Mouse (Mus musculus) embryonic facial prominence, embryonic 13.5 days (tissue): ENCODE data around the gene Nprl3. TPM values are rescaled to one million over a fixed set of nuclear protein-coding genes. Genes with fewer than 3 reads are reported as not detected.
A peak's percentile ranks its signal among the peaks of the same experiment; 100 is the strongest.

ENCODE experiments used
- ATAC-seq: fragments of 200-750 bp; cut with Nextera tagmentation; 2 replicates; pipeline ENCODE4 v1.8.0; 2017; ENCODE audit warnings: low read depth; ENCODE audit not compliant: insufficient number of reproducible peaks, insufficient read depth, low FRiP score, low TSS enrichment
- H3K27ac ChIP-seq: fragments of 300-500 bp; sonication (generic); 2 replicates; pipeline ENCODE4 v1.5.1; 2015; ENCODE audit warnings: moderate library complexity, mild to moderate bottlenecking, inconsistent platforms
- H3K27me3 ChIP-seq: fragments of 300-500 bp; sonication (generic); 2 replicates; pipeline ENCODE4 v1.6.1; 2015; ENCODE audit warnings: mild to moderate bottlenecking, inconsistent platforms
- H3K36me3 ChIP-seq: fragments of 300-500 bp; sonication (generic); 2 replicates; pipeline ENCODE4 v1.6.1; 2015; ENCODE audit warnings: mild to moderate bottlenecking, inconsistent platforms
- H3K4me1 ChIP-seq: fragments of 300-500 bp; sonication (generic); 2 replicates; pipeline ENCODE4 v1.6.1; 2015; ENCODE audit warnings: inconsistent platforms
- H3K4me2 ChIP-seq: fragments of 300-500 bp; sonication (generic); 2 replicates; pipeline ENCODE4 v1.6.1; 2015; ENCODE audit warnings: moderate library complexity, mild to moderate bottlenecking, inconsistent platforms
- H3K4me3 ChIP-seq: fragments of 300-500 bp; sonication (generic); 2 replicates; pipeline ENCODE4 v1.5.1; 2015; ENCODE audit warnings: mild to moderate bottlenecking, inconsistent platforms
- H3K9ac ChIP-seq: fragments of 300-500 bp; sonication (generic); 2 replicates; pipeline ENCODE4 v1.6.1; 2015; ENCODE audit warnings: mild to moderate bottlenecking, inconsistent platforms
- H3K9me3 ChIP-seq: fragments of 300-500 bp; sonication (generic); 2 replicates; pipeline ENCODE4 v1.6.1; 2016; ENCODE audit warnings: inconsistent platforms
- WGBS: fragments of 180-500 bp; shearing (Covaris S2); methylation state at CpG from one replicate; pipeline ENCODE4 v1.1.7; 2015; ENCODE audit warnings: mixed read lengths; 5-methylcytosine and 5-hydroxymethylcytosine counted together
- polyA plus RNA-seq: library from polyadenylated mRNA; unstranded; fragments of >200 nt; fragmentation: Nextera tagmentation; extraction: Ambion mirVana; gene quantifications from 2 replicates; pipeline ENCODE4 v1.2.1, GENCODE M21; 2015

Nprl3 gene
- polyA plus RNA-seq, 1 experiment from 2014 or later, result 46.9 TPM

DNA sequence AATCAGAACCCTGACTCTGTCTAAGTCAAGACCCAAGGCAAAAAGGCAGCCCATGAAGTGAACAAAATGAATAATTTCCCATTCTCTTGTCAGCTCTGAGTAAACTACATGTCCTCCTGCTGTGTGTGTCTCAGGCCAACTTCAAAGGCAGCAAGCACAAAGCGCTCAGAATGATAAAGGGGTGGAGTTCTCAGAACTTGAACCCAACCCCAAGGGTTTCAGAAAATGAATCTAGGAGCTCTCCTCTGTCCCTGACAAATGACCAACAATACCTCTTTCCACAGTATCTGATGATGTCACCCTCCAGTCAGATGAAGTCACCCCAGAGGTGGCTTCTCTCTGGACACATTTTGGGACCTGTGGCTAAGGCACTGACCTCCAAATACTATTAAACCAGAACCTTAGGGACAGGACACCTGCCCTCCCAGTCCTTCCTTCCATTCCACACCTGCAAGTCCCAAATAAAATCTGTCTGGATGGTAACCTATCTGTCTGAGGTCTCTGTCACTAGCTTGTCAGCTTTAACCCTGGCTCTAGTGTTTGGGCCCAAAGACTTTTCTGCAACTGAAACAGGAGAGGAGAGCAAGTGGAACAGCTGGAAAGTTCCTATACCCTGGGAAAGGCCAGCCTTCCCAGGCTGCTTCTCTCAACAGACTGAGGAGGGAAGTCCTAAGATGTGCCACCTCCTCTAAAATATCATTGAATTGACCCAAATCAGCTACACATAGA, 14.1 kb upstream of the Nprl3 start:
- ATAC-seq, result no peak
- WGBS, result 78% methylated on average over 1 of the region's 1 CpGs
- no peaks in the 10 kb centered on the region for H3K4me1 ChIP-seq
- no peaks in the 10 kb centered on the region for H3K9me3 ChIP-seq
- no peak overlapping the region for H3K4me2 ChIP-seq
- no peak overlapping the region for H3K4me3 ChIP-seq
- no peak overlapping the region for H3K9ac ChIP-seq
- H3K36me3 ChIP-seq, result no peaks in the 10 kb centered on the region
- H3K27me3 ChIP-seq, result peaks cover 29% of the 10 kb centered on the region
- H3K27ac ChIP-seq, result no peak overlapping the region

DNA sequence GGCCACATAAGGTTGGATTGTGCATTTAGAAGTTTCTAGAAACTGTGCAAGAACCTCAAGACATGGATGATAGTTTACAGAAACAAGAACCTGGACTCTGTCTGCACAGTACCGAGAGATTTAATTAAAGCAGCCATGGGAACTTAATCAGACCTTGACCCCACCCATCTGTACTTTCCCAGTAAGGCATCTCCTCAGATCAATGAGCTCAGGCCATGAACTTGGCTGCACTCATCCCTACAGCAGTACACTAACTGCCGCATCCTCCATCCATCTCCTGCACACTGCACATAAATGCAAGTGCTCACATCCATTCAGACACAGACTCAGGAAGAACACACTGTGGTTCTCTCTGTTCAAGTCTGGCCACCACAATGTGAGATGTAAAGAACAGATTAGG, 13.1 kb upstream of the Nprl3 start:
- Histone ChIP-seq H3K36me3 (no peaks in the 10 kb centered on the region), H3K27me3 (peaks cover 37% of the 10 kb centered on the region), H3K27ac (no peak overlapping the region), H3K4me3 (no peak overlapping the region), H3K9me3 (no peaks in the 10 kb centered on the region), H3K9ac (no peak overlapping the region), H3K4me2 (no peak overlapping the region), H3K4me1 (no peaks in the 10 kb centered on the region)
- no peak for ATAC-seq
- WGBS, result 55% methylated on average over 2 of the region's 2 CpGs

DNA sequence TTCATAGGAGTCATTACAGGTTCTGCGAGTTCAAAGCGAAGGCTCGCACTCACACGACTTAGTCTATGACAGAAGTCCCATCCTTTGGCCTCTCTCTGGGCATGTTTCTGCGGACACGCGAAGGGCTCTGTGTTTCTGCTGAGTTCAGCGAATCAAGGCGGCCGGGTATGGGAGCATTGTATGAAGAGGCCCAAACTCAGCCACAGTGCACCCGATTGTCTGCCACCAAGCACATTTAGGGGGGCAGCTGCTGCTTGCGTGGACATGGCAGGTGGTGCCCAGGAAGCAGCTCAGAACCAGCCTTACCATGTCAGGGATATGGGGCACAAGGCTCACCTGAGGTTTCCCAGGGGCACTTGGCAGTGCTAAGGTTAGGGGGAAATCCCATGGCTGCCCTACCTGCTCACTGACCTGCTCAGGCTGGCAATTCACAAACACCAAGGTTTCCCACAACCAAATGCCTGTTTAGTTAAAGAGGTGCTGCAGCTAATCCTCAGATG, 11.0 kb upstream of the Nprl3 start:
- Histone ChIP-seq H3K27ac (no peak overlapping the region), H3K9ac (no peak overlapping the region), H3K4me3 (no peak overlapping the region), H3K4me2 (no peak overlapping the region), H3K9me3 (no peaks in the 10 kb centered on the region), H3K27me3 (peaks cover 37% of the 10 kb centered on the region), H3K36me3 (no peaks in the 10 kb centered on the region), H3K4me1 (no peaks in the 10 kb centered on the region)
- no peak for ATAC-seq
- WGBS, result 80% methylated on average over 12 of the region's 12 CpGs

- no peak for ATAC-seq
- Histone ChIP-seq H3K9me3 (no peaks in the 10 kb centered on the region), H3K27ac (no peak overlapping the region), H3K4me1 (no peaks in the 10 kb centered on the region), H3K36me3 (no peaks in the 10 kb centered on the region), H3K9ac (no peak overlapping the region), H3K27me3 (peaks cover 37% of the 10 kb centered on the region), H3K4me3 (no peak overlapping the region), H3K4me2 (no peak overlapping the region)
- 67% methylated on average over 21 of the region's 21 CpGs for WGBS
These were observed 10.4 kb upstream of the Nprl3 start for GRCm38 (mm10) chr11:32277736-32278457.

DNA sequence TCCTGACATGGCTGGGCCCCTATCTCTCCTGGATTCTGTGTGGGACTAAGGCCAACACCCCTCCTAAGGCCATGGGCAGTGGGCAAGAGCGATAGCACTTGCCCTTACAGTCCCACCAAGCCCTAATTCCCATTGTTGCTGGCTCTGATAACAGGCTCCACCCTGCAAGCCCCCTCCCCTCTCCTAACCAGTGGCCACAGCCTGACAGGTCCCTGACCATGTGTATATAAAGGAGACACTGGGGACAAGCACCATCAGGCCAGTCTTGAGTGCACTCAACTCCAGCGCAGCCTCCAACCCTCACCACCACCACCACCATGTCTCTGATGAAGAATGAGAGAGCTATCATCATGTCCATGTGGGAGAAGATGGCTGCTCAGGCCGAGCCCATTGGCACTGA, 8.8 kb upstream of the Nprl3 start, which contains the start of gene Hba-x:
Gene Hba-x (plus strand): TSS at position 54 of the 400 bp plus-strand sequence.
- ATAC-seq, result no peak
- Histone ChIP-seq H3K36me3 (no peaks in the 10 kb centered on the region), H3K27ac (no peak within 1 kb of the TSS), H3K4me1 (no peaks in the 10 kb centered on the region), H3K4me2 (no peak within 1 kb of the TSS), H3K27me3 (peaks cover 37% of the 10 kb centered on the region), H3K4me3 (no peak within 1 kb of the TSS), H3K9me3 (no peaks in the 10 kb centered on the region), H3K9ac (no peak within 1 kb of the TSS)
- WGBS, result 72% methylated on average over 3 of the region's 3 CpGs

- H3K36me3 ChIP-seq, result no peaks in the 10 kb centered on the region
- no peak overlapping the region for H3K27ac ChIP-seq
- 52% methylated on average over 4 of the region's 4 CpGs for WGBS
- H3K4me1 ChIP-seq, result peaks cover 7% of the 10 kb centered on the region
- H3K4me2 ChIP-seq, result no peak overlapping the region
- H3K9me3 ChIP-seq, result no peaks in the 10 kb centered on the region
- peaks cover 4% of the 10 kb centered on the region for H3K27me3 ChIP-seq
- no peak overlapping the region for H3K4me3 ChIP-seq
- H3K9ac ChIP-seq, result no peak overlapping the region
- no peak for ATAC-seq
These were observed 3.7 kb upstream of the Nprl3 start for GRCm38 (mm10) chr11:32271178-32271577.

DNA sequence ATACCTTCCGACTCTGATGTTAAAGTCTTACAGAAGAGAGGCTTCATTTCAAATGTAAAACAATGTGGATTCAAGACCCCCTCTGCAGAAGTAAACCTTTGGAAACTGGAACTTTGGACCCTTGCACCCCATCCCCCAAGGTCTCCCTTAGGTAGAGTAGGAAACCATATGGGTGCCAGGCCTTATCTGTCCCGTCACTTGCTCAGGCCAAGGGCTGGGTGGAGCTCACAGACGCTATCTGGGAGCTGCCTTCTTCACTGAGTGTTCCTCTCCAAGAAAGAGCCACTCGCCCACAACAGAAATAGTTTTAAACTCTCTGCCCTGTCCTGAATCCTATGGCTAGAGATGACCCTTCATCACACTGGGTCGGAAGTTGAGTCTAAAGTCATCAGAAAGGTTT, 1.4 kb upstream of the Nprl3 start:
- H3K9ac ChIP-seq, result no peak overlapping the region
- no peak overlapping the region for H3K27ac ChIP-seq
- no peaks in the 10 kb centered on the region for H3K36me3 ChIP-seq
- H3K9me3 ChIP-seq, result no peaks in the 10 kb centered on the region
- H3K4me2 ChIP-seq, result no peak overlapping the region
- no peak for ATAC-seq
- peaks cover 13% of the 10 kb centered on the region for H3K4me1 ChIP-seq
- 83% methylated on average over 5 of the region's 5 CpGs for WGBS
- no peaks in the 10 kb centered on the region for H3K27me3 ChIP-seq
- no peak overlapping the region for H3K4me3 ChIP-seq

DNA sequence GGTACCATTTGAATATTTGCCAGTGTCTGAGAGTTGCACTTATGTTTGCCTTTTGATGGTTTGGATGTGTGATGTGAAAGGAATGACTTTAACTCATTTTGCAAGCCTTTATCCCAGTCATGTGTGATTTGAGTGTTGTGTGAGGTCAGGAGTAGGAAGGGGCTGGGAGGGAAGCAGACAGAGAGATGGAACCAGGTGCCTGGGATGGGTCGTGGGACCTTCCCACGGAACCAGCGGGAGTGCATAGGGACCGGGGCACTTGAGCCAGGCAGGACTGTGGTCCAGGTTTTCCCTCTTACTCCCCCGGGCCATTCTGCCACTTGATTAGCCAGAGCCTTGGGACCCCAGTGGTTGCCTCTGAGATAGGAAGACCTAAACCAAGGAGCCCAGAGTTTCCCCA, 457 bp upstream of the Nprl3 start:
- ATAC-seq, result no peak
- Histone ChIP-seq H3K4me2 (peak overlapping the region; percentile 59), H3K4me3 (peak overlapping the region; percentile 84), H3K9ac (peak overlapping the region; percentile 97), H3K9me3 (no peaks in the 10 kb centered on the region), H3K4me1 (peaks cover 13% of the 10 kb centered on the region), H3K36me3 (no peaks in the 10 kb centered on the region), H3K27ac (peak overlapping the region; percentile 96), H3K27me3 (no peaks in the 10 kb centered on the region)
- WGBS, result 27% methylated on average over 5 of the region's 5 CpGs

GRCm38 (mm10) chr11:32266776-32267175, 731 bp downstream of the Nprl3 start:
- Histone ChIP-seq H3K27me3 (no peaks in the 10 kb centered on the region), H3K36me3 (peaks cover 10% of the 10 kb centered on the region), H3K4me3 (peak overlapping the region; percentile 84), H3K4me2 (peak overlapping the region; percentile 59), H3K27ac (peak overlapping the region; percentile 96), H3K9me3 (no peaks in the 10 kb centered on the region), H3K4me1 (peaks cover 19% of the 10 kb centered on the region), H3K9ac (peak overlapping the region; percentile 97)
- WGBS, result 26% methylated on average over 6 of the region's 6 CpGs
- no peak for ATAC-seq

DNA sequence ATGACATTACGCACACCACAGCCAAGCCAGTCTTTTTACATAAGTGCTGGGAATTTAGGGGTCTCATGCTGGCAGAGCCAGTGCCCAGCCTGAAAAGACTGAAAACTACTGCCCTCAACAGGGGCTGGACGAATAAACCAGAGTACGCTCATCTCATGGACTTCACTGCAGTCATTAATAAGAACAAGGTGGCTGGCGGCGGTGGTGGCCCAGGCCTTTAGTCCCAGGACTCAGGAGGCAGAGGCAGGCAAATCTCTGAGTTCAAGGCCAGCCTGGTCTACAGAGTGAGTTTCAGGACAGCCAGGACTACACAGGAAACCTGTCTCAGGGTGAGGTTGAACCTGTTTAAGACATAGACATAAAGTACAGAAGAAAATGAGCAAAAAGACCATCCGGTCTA, 1.3 kb downstream of the Nprl3 start:
- Histone ChIP-seq H3K27me3 (no peaks in the 10 kb centered on the region), H3K4me2 (no peak overlapping the region), H3K27ac (no peak overlapping the region), H3K4me1 (peaks cover 19% of the 10 kb centered on the region), H3K36me3 (peaks cover 10% of the 10 kb centered on the region), H3K9ac (no peak overlapping the region), H3K9me3 (no peaks in the 10 kb centered on the region), H3K4me3 (no peak overlapping the region)
- 94% methylated on average over 6 of the region's 6 CpGs for WGBS
- no peak for ATAC-seq

DNA sequence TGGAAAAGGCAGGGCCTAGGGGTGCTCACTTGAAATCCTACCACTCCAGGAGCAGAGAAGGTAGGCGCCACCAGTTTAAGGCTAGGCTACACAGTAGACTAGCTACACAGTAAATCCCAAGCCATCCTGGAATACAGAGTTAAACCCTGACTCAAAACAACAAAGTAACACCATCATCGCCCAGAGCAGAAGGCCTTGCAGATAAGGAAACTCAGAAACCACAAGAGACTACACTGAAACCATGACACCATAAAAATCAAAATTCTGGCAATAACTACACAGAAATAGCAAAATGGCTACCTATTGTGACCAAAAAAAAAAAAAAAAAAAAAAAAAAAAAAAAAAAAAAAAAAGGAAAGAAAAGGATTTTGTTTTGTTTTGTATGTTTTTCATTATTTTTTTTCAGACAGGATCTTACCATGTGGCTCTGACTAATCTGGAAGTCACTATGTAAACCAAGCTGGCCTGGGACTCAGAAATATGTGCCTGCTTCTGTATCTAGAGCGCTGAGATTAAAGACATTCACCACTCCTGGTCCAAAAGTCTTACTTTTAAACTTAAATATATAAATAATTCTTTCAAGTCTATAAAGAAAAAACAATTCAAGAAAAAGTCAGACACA, 2.3 kb downstream of the Nprl3 start:
- H3K9ac ChIP-seq, result peak overlapping the region; percentile 32; the same call in 1 of the 2 replicates
- no peak overlapping the region for H3K4me2 ChIP-seq
- H3K9me3 ChIP-seq, result no peaks in the 10 kb centered on the region
- no peak overlapping the region for H3K27ac ChIP-seq
- H3K4me1 ChIP-seq, result peaks cover 19% of the 10 kb centered on the region
- H3K4me3 ChIP-seq, result no peak overlapping the region
- WGBS, result 82% methylated on average over 3 of the region's 3 CpGs
- H3K36me3 ChIP-seq, result peaks cover 19% of the 10 kb centered on the region
- ATAC-seq, result no peak
- no peaks in the 10 kb centered on the region for H3K27me3 ChIP-seq
